Mouse (Mus musculus): ENCODE results near the gene Olfr504. TPM values are rescaled to one million over a fixed set of nuclear protein-coding genes. Genes with fewer than 3 reads are reported as not detected.

Olfr504 gene
- polyA plus RNA-seq (2014; fragmentation: Illumina TruSeq; extraction: RNeasy Lipid Tissue Mini Kit (QIAGEN cat#74804); ENCODE audit: low read depth, low replicate concordance): not detected

GRCm38 (mm10) chr7:108565693-108566092 is at the start of gene Olfr504:
Gene Olfr504 (minus strand): TSS chr7:108565793.

GRCm38 (mm10) chr7:108610487-108610886 is 44.9 kb upstream of the Olfr504 start, which contains the start of gene Olfr506:
Gene Olfr506 (plus strand): TSS chr7:108610787.

GRCm38 (mm10) chr7:108544227-108544626 is 21.4 kb downstream of the Olfr504 start, which contains the start of gene Olfr503:
Gene Olfr503 (plus strand): TSS chr7:108544527.

GRCm38 (mm10) chr7:108524965-108525364 is 40.6 kb downstream of the Olfr504 start, which contains the start of gene Olfr502:
Gene Olfr502 (minus strand): TSS chr7:108525065.

Other genes with a start within 250 kb of the Olfr504 start
- not detected for gene Olfr492, start 242.1 kb downstream of the Olfr504 start, polyA plus RNA-seq (2014; fragmentation: Illumina TruSeq; extraction: RNeasy Lipid Tissue Mini Kit (QIAGEN cat#74804); ENCODE audit: low read depth, low replicate concordance)
- gene Olfr493, start 218.8 kb downstream of the Olfr504 start, polyA plus RNA-seq (2014; fragmentation: Illumina TruSeq; extraction: RNeasy Lipid Tissue Mini Kit (QIAGEN cat#74804); ENCODE audit: low read depth, low replicate concordance): not detected
- not detected for gene Olfr494, start 200.5 kb downstream of the Olfr504 start, polyA plus RNA-seq (2014; fragmentation: Illumina TruSeq; extraction: RNeasy Lipid Tissue Mini Kit (QIAGEN cat#74804); ENCODE audit: low read depth, low replicate concordance)
- not detected for gene Olfr495, start 172.6 kb downstream of the Olfr504 start, polyA plus RNA-seq (2014; fragmentation: Illumina TruSeq; extraction: RNeasy Lipid Tissue Mini Kit (QIAGEN cat#74804); ENCODE audit: low read depth, low replicate concordance)
- not detected for gene Olfr497, start 145.4 kb downstream of the Olfr504 start, polyA plus RNA-seq (2014; fragmentation: Illumina TruSeq; extraction: RNeasy Lipid Tissue Mini Kit (QIAGEN cat#74804); ENCODE audit: low read depth, low replicate concordance)
- gene Olfr498, start 100.5 kb downstream of the Olfr504 start, polyA plus RNA-seq (2014; fragmentation: Illumina TruSeq; extraction: RNeasy Lipid Tissue Mini Kit (QIAGEN cat#74804); ENCODE audit: low read depth, low replicate concordance): not detected
- not detected for gene Olfr502, start 40.7 kb downstream of the Olfr504 start, polyA plus RNA-seq (2014; fragmentation: Illumina TruSeq; extraction: RNeasy Lipid Tissue Mini Kit (QIAGEN cat#74804); ENCODE audit: low read depth, low replicate concordance)
- not detected for gene Olfr503, start 21.3 kb downstream of the Olfr504 start, polyA plus RNA-seq (2014; fragmentation: Illumina TruSeq; extraction: RNeasy Lipid Tissue Mini Kit (QIAGEN cat#74804); ENCODE audit: low read depth, low replicate concordance)
- gene Olfr506, start 45.0 kb upstream of the Olfr504 start, polyA plus RNA-seq (2014; fragmentation: Illumina TruSeq; extraction: RNeasy Lipid Tissue Mini Kit (QIAGEN cat#74804); ENCODE audit: low read depth, low replicate concordance): not detected
- gene Olfr507, start 56.0 kb upstream of the Olfr504 start, polyA plus RNA-seq (2014; fragmentation: Illumina TruSeq; extraction: RNeasy Lipid Tissue Mini Kit (QIAGEN cat#74804); ENCODE audit: low read depth, low replicate concordance): not detected
- gene Olfr508, start 64.2 kb upstream of the Olfr504 start, polyA plus RNA-seq (2014; fragmentation: Illumina TruSeq; extraction: RNeasy Lipid Tissue Mini Kit (QIAGEN cat#74804); ENCODE audit: low read depth, low replicate concordance): not detected
- gene Olfr509, start 86.1 kb upstream of the Olfr504 start, polyA plus RNA-seq (2014; fragmentation: Illumina TruSeq; extraction: RNeasy Lipid Tissue Mini Kit (QIAGEN cat#74804); ENCODE audit: low read depth, low replicate concordance): not detected
- gene Olfr510, start 100.6 kb upstream of the Olfr504 start, polyA plus RNA-seq (2014; fragmentation: Illumina TruSeq; extraction: RNeasy Lipid Tissue Mini Kit (QIAGEN cat#74804); ENCODE audit: low read depth, low replicate concordance): not detected
- not detected for gene Olfr512, start 147.5 kb upstream of the Olfr504 start, polyA plus RNA-seq (2014; fragmentation: Illumina TruSeq; extraction: RNeasy Lipid Tissue Mini Kit (QIAGEN cat#74804); ENCODE audit: low read depth, low replicate concordance)
- not detected for gene Olfr513, start 185.2 kb upstream of the Olfr504 start, polyA plus RNA-seq (2014; fragmentation: Illumina TruSeq; extraction: RNeasy Lipid Tissue Mini Kit (QIAGEN cat#74804); ENCODE audit: low read depth, low replicate concordance)

All from sigmoid colon, adult 10 weeks (tissue).